Mouse (Mus musculus) heart, embryonic 10.5 days (tissue): ENCODE measurements around the gene Gab2. TPM values are rescaled to one million over a fixed set of nuclear protein-coding genes. Genes with fewer than 3 reads are reported as not detected.

ENCODE experiments used
- DNase-seq: peaks from one replicate; pipeline ENCODE4 v3.0.0-alpha.2; 2017; ENCODE audit warnings: low spot score
- H3K27ac ChIP-seq: fragments of 300-500 bp; sonication (generic); 2 replicates; pipeline ENCODE4 v1.5.1; 2016; ENCODE audit warnings: mild to moderate bottlenecking
- H3K27me3 ChIP-seq: fragments of 300-500 bp; sonication (generic); 2 replicates; pipeline ENCODE4 v1.6.1; 2016; ENCODE audit warnings: mild to moderate bottlenecking; ENCODE audit not compliant: poor library complexity, insufficient read depth, severe bottlenecking
- H3K36me3 ChIP-seq: fragments of 300-500 bp; sonication (generic); 2 replicates; pipeline ENCODE4 v1.6.1; 2016; ENCODE audit warnings: mild to moderate bottlenecking, moderate library complexity
- H3K4me1 ChIP-seq: fragments of 300-500 bp; sonication (generic); 2 replicates; pipeline ENCODE4 v1.6.1; 2016; ENCODE audit warnings: mild to moderate bottlenecking
- H3K4me3 ChIP-seq: fragments of 300-500 bp; sonication (generic); 2 replicates; pipeline ENCODE4 v1.5.1; 2016; ENCODE audit warnings: mild to moderate bottlenecking, moderate library complexity
- H3K9me3 ChIP-seq: fragments of 300-500 bp; sonication (generic); 2 replicates; pipeline ENCODE4 v1.6.1; 2016; ENCODE audit warnings: mild to moderate bottlenecking, moderate library complexity
- WGBS: fragments of 180-500 bp; shearing (Covaris S2); methylation state at CpG from one replicate; pipeline ENCODE4 v1.1.7; 2016; 5-methylcytosine and 5-hydroxymethylcytosine counted together
- polyA plus RNA-seq: library from polyadenylated mRNA; unstranded; fragments of >200 nt; fragmentation: Nextera tagmentation; extraction: Ambion mirVana; gene quantifications from 2 replicates; pipeline ENCODE4 v1.2.1, GENCODE M21; 2016

Gab2 gene
- polyA plus RNA-seq, 1 experiment from 2014 or later: 6.7 TPM

DNA sequence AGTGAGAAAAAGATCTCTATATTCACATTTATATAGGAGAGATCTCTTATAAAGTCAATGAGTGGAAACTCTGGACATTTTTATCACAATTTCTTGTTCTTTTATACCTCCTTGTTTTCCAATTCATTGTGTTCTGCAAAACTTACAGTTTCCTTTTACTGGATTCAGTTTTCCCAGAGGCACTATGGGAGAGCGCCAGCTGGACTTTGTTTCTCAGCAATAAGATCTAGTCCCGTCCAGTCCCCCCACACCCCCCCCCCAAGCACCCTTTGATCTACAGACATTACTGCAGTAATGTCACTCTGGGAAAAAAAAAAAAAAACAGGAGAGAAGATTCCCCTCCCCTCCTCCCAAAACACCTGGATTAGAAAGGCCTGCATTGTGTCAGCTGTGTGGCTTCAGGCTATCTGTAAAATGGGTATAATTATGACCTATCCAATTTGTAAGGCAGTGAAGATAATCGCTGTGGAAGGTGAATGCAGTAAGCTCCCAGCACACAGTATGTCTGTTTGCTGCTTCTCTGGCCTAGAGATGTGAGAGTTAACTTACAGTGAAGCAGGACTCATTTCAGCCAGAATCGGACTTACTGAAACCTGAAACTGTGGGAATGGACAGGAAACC, 655 bp upstream of the Gab2 start:
- peak overlapping the region; percentile 97 for H3K27ac ChIP-seq
- WGBS: 46% methylated on average over 4 of the region's 4 CpGs

GRCm38 (mm10) chr7:97081959-97082218, 503 bp downstream of the Gab2 start:
- Histone ChIP-seq H3K27me3 (no peaks in the 10 kb centered on the region), H3K4me3 (peak overlapping the region; percentile 90), H3K9me3 (no peaks in the 10 kb centered on the region), H3K27ac (peak overlapping the region; percentile 97), H3K4me1 (peaks cover 23% of the 10 kb centered on the region), H3K36me3 (no peaks in the 10 kb centered on the region)
- under 1% methylated on average over 38 of the region's 38 CpGs for WGBS
- no peak for DNase-seq

More for the DNA sequence above, 655 bp upstream of the Gab2 start:
- Histone ChIP-seq H3K4me3 (peak overlapping the region; percentile 90), H3K36me3 (no peaks in the 10 kb centered on the region), H3K9me3 (no peaks in the 10 kb centered on the region), H3K27me3 (no peaks in the 10 kb centered on the region), H3K4me1 (peaks cover 28% of the 10 kb centered on the region)
- DNase-seq: no peak

GRCm38 (mm10) chr7:97082219-97083101, 1.1 kb downstream of the Gab2 start:
- H3K36me3 ChIP-seq: no peaks in the 10 kb centered on the region
- H3K27me3 ChIP-seq: no peaks in the 10 kb centered on the region
- peak; percentile 91 for DNase-seq
- peak overlapping the region; percentile 97 for H3K27ac ChIP-seq
- under 1% methylated on average over 40 of the region's 40 CpGs for WGBS
- peaks cover 23% of the 10 kb centered on the region for H3K4me1 ChIP-seq
- H3K4me3 ChIP-seq: peak overlapping the region; percentile 90
- no peaks in the 10 kb centered on the region for H3K9me3 ChIP-seq

DNA sequence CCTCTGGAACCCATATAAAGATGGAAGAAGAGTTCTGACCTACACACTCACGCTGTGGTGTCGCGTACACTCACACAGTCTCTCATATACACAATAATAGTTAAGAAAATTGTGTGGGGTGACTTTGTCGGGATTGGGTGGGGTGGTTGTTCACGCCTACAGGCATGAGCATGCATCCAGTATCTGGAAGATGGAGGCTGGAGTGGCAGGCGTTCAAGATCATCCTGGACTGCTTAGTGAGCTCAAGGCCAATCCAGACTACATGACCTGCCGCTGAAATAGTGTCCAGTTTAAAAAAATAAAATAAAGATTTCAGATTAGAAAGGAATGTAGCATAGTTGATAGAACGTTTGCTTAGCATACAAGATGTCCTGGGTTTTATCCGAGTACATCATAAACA, 2.2 kb downstream of the Gab2 start:
- Histone ChIP-seq H3K36me3 (no peaks in the 10 kb centered on the region), H3K27ac (peak overlapping the region; percentile 97; the same call in 1 of the 2 replicates), H3K27me3 (no peaks in the 10 kb centered on the region), H3K4me3 (peak overlapping the region; percentile 90; the same call in 1 of the 2 replicates), H3K4me1 (peaks cover 23% of the 10 kb centered on the region), H3K9me3 (no peaks in the 10 kb centered on the region)
- 78% methylated on average over 9 of the region's 9 CpGs for WGBS
- DNase-seq: no peak

GRCm38 (mm10) chr7:97084181-97084580, 2.8 kb downstream of the Gab2 start:
- Histone ChIP-seq H3K27me3 (no peaks in the 10 kb centered on the region), H3K9me3 (no peaks in the 10 kb centered on the region), H3K4me3 (no peak overlapping the region), H3K36me3 (no peaks in the 10 kb centered on the region), H3K4me1 (peaks cover 22% of the 10 kb centered on the region), H3K27ac (no peak overlapping the region)
- WGBS: 91% methylated on average over 1 of the region's 1 CpGs
- no peak for DNase-seq

- Histone ChIP-seq H3K4me3 (no peak overlapping the region), H3K9me3 (no peaks in the 10 kb centered on the region), H3K27ac (no peak overlapping the region), H3K27me3 (no peaks in the 10 kb centered on the region), H3K4me1 (peaks cover 20% of the 10 kb centered on the region), H3K36me3 (no peaks in the 10 kb centered on the region)
- 15% methylated on average over 4 of the region's 4 CpGs for whole genome bisulfite sequencing
- DNase-seq: no peak
Observed at GRCm38 (mm10) chr7:97085291-97085690, 3.9 kb downstream of the Gab2 start.

- Histone ChIP-seq H3K27ac (no peak overlapping the region), H3K36me3 (no peaks in the 10 kb centered on the region), H3K9me3 (no peaks in the 10 kb centered on the region), H3K4me3 (no peak overlapping the region), H3K4me1 (peaks cover 8% of the 10 kb centered on the region; the same call in 1 of the 2 replicates), H3K27me3 (no peaks in the 10 kb centered on the region)
- 70% methylated on average over 3 of the region's 3 CpGs for WGBS
- no peak for DNase-seq
Observed at GRCm38 (mm10) chr7:97094241-97094640, 12.9 kb downstream of the Gab2 start.

DNA sequence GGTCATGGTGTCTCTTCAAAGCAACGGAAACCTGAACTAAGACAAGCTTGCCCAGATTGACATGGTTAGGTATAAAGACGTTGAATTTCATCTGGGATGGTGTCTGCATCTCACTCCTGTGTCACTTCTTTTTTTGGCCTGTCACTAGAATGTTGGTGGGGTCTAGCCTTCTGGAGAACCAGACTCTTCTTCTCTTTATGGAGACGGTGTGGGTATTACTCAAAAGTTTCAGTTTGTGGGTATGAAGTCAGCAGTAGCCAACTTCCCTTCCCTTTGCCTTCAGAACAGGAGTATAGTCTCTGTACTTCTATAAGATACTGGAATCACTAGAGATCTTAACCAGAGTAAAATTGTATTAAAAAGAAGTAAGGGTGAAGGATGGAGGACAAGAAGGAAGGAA, 26.7 kb downstream of the Gab2 start:
- no peak for DNase-seq
- Histone ChIP-seq H3K4me1 (no peaks in the 10 kb centered on the region), H3K27me3 (no peaks in the 10 kb centered on the region), H3K36me3 (no peaks in the 10 kb centered on the region), H3K27ac (no peak overlapping the region), H3K4me3 (no peak overlapping the region), H3K9me3 (no peaks in the 10 kb centered on the region)
- WGBS: 80% methylated on average over 3 of the region's 3 CpGs

DNA sequence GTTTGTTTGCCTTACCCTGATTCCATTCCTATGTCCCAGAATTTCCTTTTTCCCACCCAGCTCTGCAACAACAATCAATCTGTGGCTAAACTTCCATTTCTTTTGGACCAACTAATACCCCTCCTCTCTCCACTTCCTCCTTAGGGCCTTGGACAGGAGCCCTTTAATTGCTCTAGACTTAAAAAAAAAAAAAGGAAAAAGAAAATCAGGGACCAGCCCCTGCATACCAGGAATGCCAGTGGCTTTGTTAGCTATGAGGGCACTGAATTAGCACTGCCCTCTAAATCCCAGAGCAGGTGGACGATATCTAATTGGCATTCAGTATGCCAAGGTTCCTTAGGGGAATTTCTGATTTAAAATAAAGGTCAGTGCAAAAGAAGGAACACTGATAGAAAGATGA, 47.6 kb downstream of the Gab2 start:
- no peak for DNase-seq
- WGBS: 47% methylated on average over 1 of the region's 1 CpGs
- Histone ChIP-seq H3K36me3 (peaks cover 13% of the 10 kb centered on the region), H3K9me3 (no peaks in the 10 kb centered on the region), H3K4me3 (no peak overlapping the region), H3K4me1 (no peaks in the 10 kb centered on the region), H3K27me3 (no peaks in the 10 kb centered on the region), H3K27ac (no peak overlapping the region)

- no peak overlapping the region for H3K4me3 ChIP-seq
Observed at GRCm38 (mm10) chr7:97136453-97136852, 55.1 kb downstream of the Gab2 start.

GRCm38 (mm10) chr7:97151082-97151813, 69.9 kb downstream of the Gab2 start:
- Histone ChIP-seq H3K9me3 (no peaks in the 10 kb centered on the region), H3K4me3 (no peak overlapping the region), H3K36me3 (no peaks in the 10 kb centered on the region), H3K4me1 (0 out of 2 replicates have a peak, but pooled peaks cover 5% of the 10 kb centered on the region), H3K27me3 (no peaks in the 10 kb centered on the region), H3K27ac (no peak overlapping the region)
- 82% methylated on average over 2 of the region's 2 CpGs for WGBS
- no peak for DNase-seq

More at GRCm38 (mm10) chr7:97136453-97136852, 55.1 kb downstream of the Gab2 start:
- no peak overlapping the region for H3K27ac ChIP-seq
- 81% methylated on average over 3 of the region's 3 CpGs for WGBS
- H3K36me3 ChIP-seq: peaks cover 22% of the 10 kb centered on the region
- H3K9me3 ChIP-seq: 0 out of 2 replicates have a peak, but pooled peaks cover 6% of the 10 kb centered on the region
- H3K4me1 ChIP-seq: no peaks in the 10 kb centered on the region
- no peak for DNase-seq
- H3K27me3 ChIP-seq: no peaks in the 10 kb centered on the region

GRCm38 (mm10) chr7:97154756-97155487, 73.5 kb downstream of the Gab2 start:
- H3K9me3 ChIP-seq: no peaks in the 10 kb centered on the region
- no peak overlapping the region for H3K4me3 ChIP-seq
- 0 out of 2 replicates have a peak, but pooled peaks cover 5% of the 10 kb centered on the region for H3K4me1 ChIP-seq
- WGBS: 82% methylated on average over 2 of the region's 2 CpGs
- no peak for DNase-seq
- H3K27ac ChIP-seq: no peak overlapping the region
- no peaks in the 10 kb centered on the region for H3K27me3 ChIP-seq
- H3K36me3 ChIP-seq: no peaks in the 10 kb centered on the region
